Mouse (Mus musculus) lung, embryonic 16.5 days (tissue): ENCODE data around the gene Alg12. TPM values are rescaled to one million over a fixed set of nuclear protein-coding genes. Genes with fewer than 3 reads are reported as not detected.

Experiments used
- ATAC-seq: fragments of 200-750 bp; cut with Nextera tagmentation; 2 replicates; pipeline ENCODE4 v1.8.0; 2017; ENCODE audit warnings: low read depth, mild to moderate bottlenecking, moderate library complexity
- H3K27ac ChIP-seq: fragments of 300-500 bp; sonication (generic); 2 replicates; pipeline ENCODE4 v1.5.1; 2014; ENCODE audit warnings: mild to moderate bottlenecking, control low read depth, low read length
- H3K27me3 ChIP-seq: fragments of 300-500 bp; sonication (generic); 2 replicates; pipeline ENCODE4 v1.6.1; 2014; ENCODE audit warnings: low read depth, low read length, mixed read lengths; ENCODE audit not compliant: control insufficient read depth, insufficient read depth
- H3K36me3 ChIP-seq: fragments of 300-500 bp; sonication (generic); 2 replicates; pipeline ENCODE4 v1.6.1; 2014; ENCODE audit warnings: low read length; ENCODE audit not compliant: control insufficient read depth, insufficient read depth
- H3K4me1 ChIP-seq: fragments of 300-500 bp; sonication (generic); replicated peaks from 2 replicates; pipeline ENCODE4 v1.6.1; 2014; ENCODE audit warnings: low read length, mixed read lengths; ENCODE audit not compliant: control insufficient read depth, insufficient read depth
- H3K4me2 ChIP-seq: fragments of 300-500 bp; sonication (generic); 2 replicates; pipeline ENCODE4 v1.6.1; 2014; ENCODE audit warnings: low read depth, low read length, control low read depth
- H3K4me3 ChIP-seq: fragments of 300-500 bp; sonication (generic); 2 replicates; pipeline ENCODE4 v1.5.1; 2014; ENCODE audit warnings: mild to moderate bottlenecking, low read length, control low read depth
- H3K9ac ChIP-seq: fragments of 300-500 bp; sonication (generic); 2 replicates; pipeline ENCODE4 v1.6.1; 2014; ENCODE audit warnings: low read length, control low read depth
- H3K9me3 ChIP-seq: fragments of 300-500 bp; sonication (generic); 2 replicates; pipeline ENCODE4 v1.6.1; 2016; ENCODE audit warnings: low read length; ENCODE audit not compliant: control insufficient read depth
- whole genome bisulfite sequencing: fragments of 180-500 bp; shearing (Covaris S2); extraction: QIAGEN DNeasy Blood & Tissue Kit; methylation state at CpG from one replicate; pipeline ENCODE4 v1.1.7; 2014; 5-methylcytosine and 5-hydroxymethylcytosine counted together
- polyA plus RNA-seq: library from polyadenylated mRNA; unstranded; fragments of >200 nt; fragmentation: Nextera tagmentation; extraction: Ambion mirVana; gene quantifications from 2 replicates; pipeline ENCODE4 v1.2.1, GENCODE M21; 2015

Alg12 gene
- 13.5 and 14.4 TPM in 2 replicates for polyA plus RNA-seq

DNA sequence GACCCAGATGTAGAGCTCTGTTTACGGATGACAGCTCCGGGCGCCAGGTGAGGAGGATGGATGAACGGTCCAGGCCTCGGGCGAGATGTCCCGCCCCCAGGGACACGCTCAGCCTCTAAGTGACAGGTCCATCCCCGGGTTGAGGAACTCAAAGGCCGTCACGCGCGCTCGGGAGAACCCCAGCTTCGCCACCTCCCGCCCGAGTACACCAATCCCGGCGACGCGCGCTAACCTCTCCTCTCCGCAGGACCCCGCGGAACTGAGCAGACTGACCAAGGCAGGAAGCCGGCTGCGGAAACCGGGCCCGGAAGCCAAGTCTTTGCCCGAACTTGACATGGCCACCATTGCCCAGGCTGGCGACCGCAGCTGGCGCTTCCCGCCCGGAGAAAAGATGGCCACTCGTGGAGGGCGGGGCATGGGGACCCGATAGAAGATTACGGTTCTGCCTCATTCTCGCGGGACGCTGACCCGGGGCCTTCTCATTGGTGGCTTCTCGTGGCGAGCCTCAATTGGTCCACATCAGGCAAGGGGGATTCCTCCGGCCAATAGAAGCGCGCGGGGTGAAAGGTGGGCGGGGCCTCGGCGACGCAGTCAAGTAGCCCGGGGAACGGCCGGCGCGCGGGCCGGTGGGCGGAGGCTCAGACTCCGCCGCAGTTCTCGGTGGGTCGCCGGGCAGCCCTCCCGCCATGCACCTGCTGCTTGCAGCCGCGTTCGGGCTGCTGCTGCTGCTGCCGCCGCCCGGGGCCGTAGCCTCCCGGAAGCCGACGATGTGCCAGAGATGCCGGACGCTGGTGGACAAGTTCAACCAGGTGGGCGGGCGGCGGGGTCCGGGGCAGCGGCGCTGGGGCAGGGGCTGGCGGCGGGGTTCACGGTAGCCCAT lies at the start of gene Alg12, which contains the start of gene Creld2:
Gene Alg12 (minus strand): TSS at position 293 of the 880 bp plus-strand sequence.
Gene Creld2 (plus strand): TSS at position 621 of the 880 bp plus-strand sequence.
- Histone ChIP-seq H3K9ac (peak within 1 kb of the TSS; percentile 88), H3K27ac (peak within 1 kb of the TSS; percentile 66), H3K36me3 (peaks cover 18% of the 10 kb centered on the region), H3K4me3 (peak within 1 kb of the TSS; percentile 87), H3K4me1 (peaks cover 14% of the 10 kb centered on the region), H3K27me3 (no peaks in the 10 kb centered on the region), H3K4me2 (peak within 1 kb of the TSS; percentile 92), H3K9me3 (no peaks in the 10 kb centered on the region)
- peak; percentile 99 for ATAC-seq
- under 1% methylated on average over 83 of the region's 88 CpGs for WGBS

GRCm38 (mm10) chr15:88868024-88868742 lies 49.1 kb upstream of the Alg12 start:
- ATAC-seq = no peak
- peaks cover 10% of the 10 kb centered on the region for H3K36me3 ChIP-seq
- H3K9ac ChIP-seq = no peak overlapping the region
- H3K27ac ChIP-seq = peak overlapping the region; percentile 74
- no peaks in the 10 kb centered on the region for H3K27me3 ChIP-seq
- no peak overlapping the region for H3K4me3 ChIP-seq
- no peaks in the 10 kb centered on the region for H3K9me3 ChIP-seq
- H3K4me2 ChIP-seq = no peak overlapping the region
- H3K4me1 ChIP-seq = peaks cover 41% of the 10 kb centered on the region
- WGBS = 72% methylated on average over 6 of the region's 6 CpGs

DNA sequence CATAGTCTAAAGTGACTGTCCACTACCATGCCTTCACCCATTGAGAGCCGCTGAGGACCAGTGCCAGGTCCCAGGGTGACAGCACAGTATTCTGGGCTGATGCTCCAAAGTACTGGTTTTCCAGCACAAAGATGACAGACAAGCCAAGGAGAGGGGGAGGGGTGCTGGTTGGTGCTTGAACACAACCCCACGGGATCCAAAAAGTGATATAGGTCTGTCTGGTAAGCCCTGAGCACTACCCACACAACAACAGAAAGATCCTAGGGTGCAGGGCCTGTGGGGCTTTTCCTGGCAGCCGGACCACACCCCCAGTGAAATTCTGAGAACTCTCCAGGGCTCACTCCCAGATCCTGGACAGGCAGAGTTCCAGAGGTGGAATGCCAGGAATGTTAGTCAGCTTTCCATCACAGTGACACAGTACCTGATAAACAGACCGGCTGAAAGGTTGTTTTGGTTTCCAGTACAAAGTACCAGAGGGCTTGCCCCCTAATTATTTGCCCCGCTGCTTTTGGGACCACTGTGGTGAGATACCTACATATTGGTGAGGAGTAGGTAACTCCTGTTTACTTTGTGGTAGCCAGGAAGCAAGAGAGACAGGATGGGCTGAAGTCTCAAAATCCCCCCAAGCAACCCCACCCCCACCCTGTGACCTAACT lies 48.4 kb upstream of the Alg12 start:
- Histone ChIP-seq H3K4me1 (peaks cover 41% of the 10 kb centered on the region), H3K27me3 (no peaks in the 10 kb centered on the region), H3K9ac (peak overlapping the region; percentile 8), H3K27ac (peak overlapping the region; percentile 74), H3K9me3 (no peaks in the 10 kb centered on the region), H3K4me2 (no peak overlapping the region), H3K4me3 (no peak overlapping the region), H3K36me3 (peaks cover 10% of the 10 kb centered on the region)
- WGBS = 15% methylated on average over 5 of the region's 5 CpGs
- no peak for ATAC-seq

- peaks cover 41% of the 10 kb centered on the region for H3K4me1 ChIP-seq
- ATAC-seq = no peak
- peak overlapping the region; percentile 8 for H3K9ac ChIP-seq
- peaks cover 10% of the 10 kb centered on the region for H3K36me3 ChIP-seq
- WGBS = 40% methylated on average over 7 of the region's 7 CpGs
- no peak overlapping the region for H3K4me2 ChIP-seq
- H3K27me3 ChIP-seq = no peaks in the 10 kb centered on the region
- H3K4me3 ChIP-seq = no peak overlapping the region
- H3K9me3 ChIP-seq = no peaks in the 10 kb centered on the region
- peak overlapping the region; percentile 74 for H3K27ac ChIP-seq
Observed at GRCm38 (mm10) chr15:88866934-88867356, 47.8 kb upstream of the Alg12 start.

- H3K4me1 ChIP-seq = peaks cover 45% of the 10 kb centered on the region
- no peak overlapping the region for H3K4me3 ChIP-seq
Observed at GRCm38 (mm10) chr15:88865888-88866695, 47.0 kb upstream of the Alg12 start.

DNA sequence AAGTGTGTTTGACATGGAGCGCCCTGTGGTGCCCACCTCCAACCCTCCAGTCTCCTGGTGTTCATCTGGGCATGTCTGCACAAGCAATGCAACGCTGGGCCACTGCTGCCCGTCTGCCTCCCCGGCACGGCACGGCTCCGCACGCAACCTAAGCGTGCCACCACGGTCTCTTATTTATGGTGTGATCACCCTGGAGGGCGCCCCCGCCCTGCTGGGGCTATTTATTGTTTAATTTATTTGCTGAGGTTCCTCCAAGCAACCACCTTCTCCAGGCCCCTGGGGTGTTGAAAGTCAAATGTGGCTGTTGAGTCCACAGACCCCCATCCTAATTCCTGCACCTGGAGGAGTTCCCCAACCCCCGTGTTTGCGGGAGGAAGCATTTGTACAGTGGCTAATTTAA lies 45.9 kb upstream of the Alg12 start:
- Histone ChIP-seq H3K9ac (peak overlapping the region; percentile 89; the same call in 1 of the 2 replicates), H3K27me3 (no peaks in the 10 kb centered on the region), H3K27ac (no peak overlapping the region), H3K36me3 (peaks cover 10% of the 10 kb centered on the region), H3K4me3 (peak overlapping the region; percentile 89), H3K9me3 (no peaks in the 10 kb centered on the region), H3K4me1 (peaks cover 45% of the 10 kb centered on the region), H3K4me2 (peak overlapping the region; percentile 84)
- WGBS = 86% methylated on average over 14 of the region's 14 CpGs
- no peak for ATAC-seq

More at GRCm38 (mm10) chr15:88865888-88866695, 47.0 kb upstream of the Alg12 start:
- ATAC-seq = no peak
- Histone ChIP-seq H3K9me3 (no peaks in the 10 kb centered on the region), H3K36me3 (peaks cover 10% of the 10 kb centered on the region), H3K27me3 (no peaks in the 10 kb centered on the region), H3K27ac (peak overlapping the region; percentile 74), H3K4me2 (no peak overlapping the region), H3K9ac (0 out of 2 replicates have a peak overlapping the region, but pooled peaks have one; percentile 8)
- 56% methylated on average over 4 of the region's 4 CpGs for WGBS

- Histone ChIP-seq H3K36me3 (peaks cover 10% of the 10 kb centered on the region), H3K27ac (peak overlapping the region; percentile 98), H3K4me3 (peak overlapping the region; percentile 89), H3K9me3 (no peaks in the 10 kb centered on the region), H3K4me1 (peaks cover 45% of the 10 kb centered on the region), H3K27me3 (no peaks in the 10 kb centered on the region), H3K9ac (peak overlapping the region; percentile 89), H3K4me2 (peak overlapping the region; percentile 84)
- ATAC-seq = no peak
- 26% methylated on average over 22 of the region's 22 CpGs for WGBS
Observed at GRCm38 (mm10) chr15:88864270-88865030, 45.3 kb upstream of the Alg12 start.
